Mouse (Mus musculus) neural tube, embryonic 14.5 days (tissue): ENCODE results near the gene Yipf3. TPM values are rescaled to one million over a fixed set of nuclear protein-coding genes. Genes with fewer than 3 reads are reported as not detected.

Experiments
- ATAC-seq: fragments of 200-750 bp; cut with Nextera tagmentation; 2 replicates; pipeline ENCODE4 v1.8.0; 2017; ENCODE audit warnings: low read depth, mild to moderate bottlenecking, moderate TSS enrichment, moderate library complexity
- H3K27ac ChIP-seq: fragments of 300-500 bp; sonication (generic); 2 replicates; pipeline ENCODE4 v1.5.1; 2014; ENCODE audit warnings: low read depth, mild to moderate bottlenecking, control low read depth, low read length, moderate library complexity, mixed read lengths
- H3K27me3 ChIP-seq: fragments of 300-500 bp; sonication (generic); 2 replicates; pipeline ENCODE4 v1.6.1; 2014; ENCODE audit warnings: low read length; ENCODE audit not compliant: control insufficient read depth, insufficient read depth
- H3K36me3 ChIP-seq: fragments of 300-500 bp; sonication (generic); 2 replicates; pipeline ENCODE4 v1.6.1; 2014; ENCODE audit warnings: low read length, mixed read lengths; ENCODE audit not compliant: control insufficient read depth, insufficient read depth
- H3K4me1 ChIP-seq: fragments of 300-500 bp; sonication (generic); 2 replicates; pipeline ENCODE4 v1.6.1; 2014; ENCODE audit warnings: low read length; ENCODE audit not compliant: control insufficient read depth, insufficient read depth
- H3K4me2 ChIP-seq: fragments of 300-500 bp; sonication (generic); 2 replicates; pipeline ENCODE4 v1.6.1; 2014; ENCODE audit warnings: mild to moderate bottlenecking, low read depth, low read length, control low read depth
- H3K4me3 ChIP-seq: fragments of 300-500 bp; sonication (generic); 2 replicates; pipeline ENCODE4 v1.5.1; 2014; ENCODE audit warnings: low read depth, low read length, control low read depth, mixed read lengths
- H3K9ac ChIP-seq: fragments of 300-500 bp; sonication (generic); replicated peaks from 2 replicates; pipeline ENCODE4 v1.6.1; 2014; ENCODE audit warnings: low read depth, mild to moderate bottlenecking, control low read depth, low read length, mixed read lengths
- H3K9me3 ChIP-seq: fragments of 300-500 bp; sonication (generic); 2 replicates; pipeline ENCODE4 v1.6.1; 2016; ENCODE audit warnings: low read length; ENCODE audit not compliant: control insufficient read depth
- WGBS: fragments of 180-500 bp; shearing (Covaris S2); extraction: QIAGEN DNeasy Blood & Tissue Kit; methylation state at CpG from one replicate; pipeline ENCODE4 v1.1.7; 2014; 5-methylcytosine and 5-hydroxymethylcytosine counted together
- polyA plus RNA-seq: library from polyadenylated mRNA; unstranded; fragments of >200 nt; fragmentation: Nextera tagmentation; extraction: Ambion mirVana; gene quantifications from 2 replicates; pipeline ENCODE4 v1.2.1, GENCODE M21; 2014

The Yipf3 gene
- polyA plus RNA-seq, 1 experiment from 2014 or later, result 91.5 TPM

DNA sequence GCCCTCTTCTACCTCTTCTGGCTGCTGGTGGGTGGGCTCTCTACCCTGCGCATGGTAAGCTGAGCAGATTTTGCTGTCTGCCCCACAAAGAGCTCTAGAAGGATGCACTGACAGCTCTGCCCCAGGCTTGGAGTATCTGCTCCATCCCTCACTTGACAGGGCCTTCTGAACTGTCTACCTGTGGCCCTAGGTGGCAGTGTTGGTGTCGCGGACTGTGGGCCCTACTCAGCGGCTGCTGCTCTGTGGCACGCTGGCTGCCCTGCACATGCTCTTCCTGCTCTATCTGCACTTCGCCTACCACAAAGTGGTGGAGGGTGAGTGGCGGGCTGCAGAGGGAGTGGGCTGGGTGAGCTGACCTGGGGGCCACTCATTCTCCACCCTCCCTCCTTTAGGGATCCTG, 3.3 kb downstream of the Yipf3 start:
- Histone ChIP-seq H3K36me3 (peaks cover 15% of the 10 kb centered on the region; the same call in 1 of the 2 replicates), H3K4me2 (no peak overlapping the region), H3K27ac (no peak overlapping the region), H3K9ac (no peak overlapping the region), H3K4me1 (peaks cover 31% of the 10 kb centered on the region), H3K9me3 (no peaks in the 10 kb centered on the region), H3K4me3 (no peak overlapping the region), H3K27me3 (no peaks in the 10 kb centered on the region)
- ATAC-seq, result no peak
- 83% methylated on average over 7 of the region's 7 CpGs for WGBS

DNA sequence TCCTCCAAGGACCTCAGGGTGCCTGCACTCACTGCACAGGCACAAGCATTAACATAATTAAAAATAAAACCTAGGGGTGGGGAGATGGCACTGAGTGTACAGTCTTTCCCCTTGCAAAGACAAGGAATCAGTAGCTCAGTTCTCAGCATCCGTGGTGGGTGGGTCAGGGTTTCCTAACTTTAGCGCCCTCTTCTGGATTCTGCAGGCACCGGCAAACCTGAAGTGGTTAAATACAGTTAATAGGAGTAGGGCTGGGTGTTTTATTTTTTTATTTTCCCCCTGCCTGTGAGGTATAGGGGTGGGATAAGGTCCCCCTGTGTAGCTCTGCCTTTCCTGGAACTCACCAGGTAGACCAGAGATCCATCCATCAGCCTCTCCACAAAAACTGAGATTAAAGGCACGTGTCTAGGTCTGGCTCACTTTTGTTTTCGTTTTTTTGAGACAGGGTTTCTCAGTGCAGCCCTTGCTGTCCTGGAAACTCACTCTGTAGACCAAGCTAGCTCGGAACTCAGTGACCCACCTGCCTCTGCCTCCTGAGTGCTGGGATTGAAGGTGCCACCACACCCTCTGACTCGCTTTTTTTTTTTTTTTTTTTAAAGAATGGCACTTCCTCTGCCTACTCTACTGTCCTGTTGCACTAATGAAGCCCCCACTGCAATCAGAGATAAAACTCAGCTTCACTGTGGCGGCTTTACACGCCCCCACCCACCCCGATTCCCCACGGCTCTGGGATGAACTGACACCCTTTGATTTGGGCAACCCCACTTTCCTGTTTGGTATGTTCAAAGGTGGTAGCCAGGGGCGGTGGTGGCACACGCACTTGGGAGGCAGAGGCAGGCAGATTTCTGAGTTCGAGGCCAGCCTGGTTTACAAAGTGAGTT, 4.9 kb downstream of the Yipf3 start:
- WGBS, result 61% methylated on average over 14 of the region's 14 CpGs
- Histone ChIP-seq H3K4me2 (peak overlapping the region; percentile 70; the same call in 1 of the 2 replicates), H3K9ac (0 out of 2 replicates have a peak overlapping the region, but pooled peaks have one; percentile 82)

DNA sequence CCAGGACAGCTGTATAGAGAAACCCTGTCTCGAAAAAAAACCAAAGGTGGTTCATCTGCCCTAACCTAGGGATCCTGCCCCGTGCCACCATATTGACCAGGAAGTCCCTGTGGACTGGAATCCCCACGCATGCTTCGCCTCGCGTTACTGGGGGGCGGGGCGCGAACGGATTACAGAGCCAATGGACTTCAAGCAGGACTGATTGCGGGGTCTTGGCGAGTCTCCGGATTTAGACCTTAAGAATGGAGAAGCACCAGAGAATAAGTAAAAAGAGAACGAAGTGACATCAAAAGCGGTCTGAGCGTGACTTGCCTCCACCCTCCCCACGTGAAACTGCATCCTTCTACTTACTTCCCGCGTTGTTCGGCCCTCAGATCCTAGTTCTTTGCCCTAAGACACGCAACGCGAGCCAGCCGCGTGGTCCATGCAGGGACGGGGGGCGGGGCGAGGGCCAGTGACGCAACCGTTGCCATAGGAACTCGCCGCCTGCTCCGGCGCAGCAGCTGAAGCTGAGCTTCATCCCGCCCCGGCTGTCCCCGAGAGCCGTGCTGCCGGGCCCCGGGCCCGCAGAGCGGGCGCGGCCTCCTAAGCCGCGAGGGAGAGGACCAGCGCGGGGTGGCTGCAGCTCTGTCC, 5.7 kb downstream of the Yipf3 start, which contains the start of gene Lrrc73:
TSS of gene Lrrc73 (plus strand) at position 80 of the 633 bp plus-strand sequence.
- ATAC-seq, result peak; percentile 92
- Histone ChIP-seq H3K9ac (peak within 1 kb of the TSS; percentile 82), H3K4me1 (peaks cover 23% of the 10 kb centered on the region), H3K4me2 (peak within 1 kb of the TSS; percentile 70), H3K27ac (peak within 1 kb of the TSS; percentile 72), H3K27me3 (no peaks in the 10 kb centered on the region), H3K9me3 (no peaks in the 10 kb centered on the region), H3K4me3 (peak within 1 kb of the TSS; percentile 82), H3K36me3 (peaks cover 20% of the 10 kb centered on the region; the same call in 1 of the 2 replicates)
- 2% methylated on average over 40 of the region's 48 CpGs for WGBS

More for the DNA sequence above, 4.9 kb downstream of the Yipf3 start:
- Histone ChIP-seq H3K4me1 (peaks cover 24% of the 10 kb centered on the region), H3K9me3 (no peaks in the 10 kb centered on the region), H3K36me3 (peaks cover 15% of the 10 kb centered on the region; the same call in 1 of the 2 replicates), H3K27ac (no peak overlapping the region), H3K4me3 (peak overlapping the region; percentile 82; the same call in 1 of the 2 replicates), H3K27me3 (no peaks in the 10 kb centered on the region)
- no peak for ATAC-seq

DNA sequence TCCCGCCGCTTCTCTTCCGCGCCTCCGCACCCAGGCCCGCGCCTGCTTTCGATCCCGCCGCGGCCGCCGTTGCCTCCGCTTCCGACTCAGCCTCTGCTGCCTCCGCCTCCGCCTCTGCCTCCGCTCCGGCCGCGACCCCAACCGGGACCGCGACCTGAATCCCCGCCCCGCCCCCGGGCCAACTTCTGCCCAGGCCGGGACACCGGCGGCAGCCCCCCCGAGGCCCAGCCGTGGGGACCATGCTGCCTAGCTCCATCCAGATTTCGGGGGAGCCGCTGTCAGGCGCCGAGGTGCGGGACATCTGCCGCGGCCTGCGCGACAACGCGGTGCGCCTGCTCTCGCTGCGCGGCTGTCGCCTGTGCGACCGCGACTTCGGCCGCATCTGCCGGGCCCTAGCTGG, 6.2 kb downstream of the Yipf3 start:
- under 1% methylated on average over 45 of the region's 54 CpGs for WGBS
- Histone ChIP-seq H3K4me3 (peak overlapping the region; percentile 82), H3K4me1 (peaks cover 18% of the 10 kb centered on the region; the same call in 1 of the 2 replicates), H3K9me3 (no peaks in the 10 kb centered on the region), H3K9ac (peak overlapping the region; percentile 82), H3K36me3 (peaks cover 21% of the 10 kb centered on the region), H3K27me3 (no peaks in the 10 kb centered on the region), H3K27ac (peak overlapping the region; percentile 72), H3K4me2 (peak overlapping the region; percentile 70)
- ATAC-seq, result peak; percentile 55

DNA sequence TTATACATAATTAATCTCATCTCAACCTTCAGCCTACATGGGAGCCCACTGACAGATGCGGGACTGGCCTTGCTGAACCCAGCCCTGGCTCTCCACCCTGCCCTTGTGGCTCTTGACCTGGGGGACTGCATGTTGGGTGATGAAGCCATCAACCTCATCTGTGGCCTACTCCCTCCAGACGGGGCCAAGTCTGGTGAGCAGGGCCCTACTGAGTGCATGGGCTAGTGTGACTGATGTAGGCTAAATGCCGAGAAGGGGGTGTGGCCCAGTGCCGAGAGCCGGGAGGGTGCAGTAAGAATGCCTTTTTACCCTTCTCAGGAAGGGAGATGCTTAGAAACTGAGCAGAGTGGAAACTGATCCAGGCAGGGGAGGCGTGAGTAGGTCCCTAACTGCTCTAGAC, 7.3 kb downstream of the Yipf3 start:
- Histone ChIP-seq H3K9ac (no peak overlapping the region; the same call in 1 of the 2 replicates), H3K27ac (no peak overlapping the region), H3K27me3 (no peaks in the 10 kb centered on the region), H3K4me2 (peak overlapping the region; percentile 70), H3K9me3 (no peaks in the 10 kb centered on the region), H3K4me3 (peak overlapping the region; percentile 82; the same call in 1 of the 2 replicates), H3K36me3 (peaks cover 24% of the 10 kb centered on the region), H3K4me1 (peaks cover 15% of the 10 kb centered on the region; the same call in 1 of the 2 replicates)
- 32% methylated on average over 6 of the region's 6 CpGs for WGBS
- no peak for ATAC-seq

DNA sequence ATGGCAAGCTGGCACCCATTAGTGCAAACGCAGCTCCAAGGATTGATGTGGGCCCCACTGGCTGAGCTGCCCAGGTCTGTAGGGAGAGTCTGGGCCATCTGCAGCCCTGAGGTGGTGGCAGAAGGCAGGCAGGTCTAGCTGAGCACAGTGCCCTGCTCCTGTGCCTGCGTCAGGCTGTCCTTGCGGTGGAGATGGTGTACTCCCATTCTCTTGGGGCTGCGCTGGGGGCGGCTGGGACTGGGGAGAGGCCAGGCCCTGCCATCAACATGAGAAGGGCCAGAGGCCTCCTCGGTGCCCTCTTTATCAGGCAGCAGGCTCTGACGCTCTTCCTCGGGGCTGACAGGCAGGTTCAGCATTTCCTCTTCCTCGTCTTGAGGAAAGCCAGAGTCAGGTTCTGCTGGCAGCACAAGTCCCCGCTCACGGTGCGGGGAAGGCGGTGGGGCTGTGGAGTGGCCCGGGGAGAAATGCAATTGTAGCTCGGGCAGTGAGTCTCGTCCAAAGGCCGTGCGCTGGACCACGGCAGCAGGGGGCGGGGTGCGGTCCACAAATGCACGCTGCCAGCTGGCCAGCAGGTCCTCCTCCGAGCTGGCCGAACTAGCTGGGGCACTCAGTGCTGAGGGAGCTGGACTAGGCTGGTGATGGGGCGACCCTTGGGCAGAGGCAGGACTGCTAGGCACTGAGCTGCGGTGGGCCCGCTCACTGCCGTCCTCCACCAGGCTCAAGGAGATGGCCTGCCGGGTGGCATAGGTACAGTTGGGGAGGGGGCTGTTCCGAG, 10.6 kb downstream of the Yipf3 start:
- Histone ChIP-seq H3K4me1 (peaks cover 10% of the 10 kb centered on the region; the same call in 1 of the 2 replicates), H3K9ac (no peak overlapping the region), H3K27me3 (no peaks in the 10 kb centered on the region), H3K27ac (no peak overlapping the region), H3K36me3 (peaks cover 31% of the 10 kb centered on the region), H3K9me3 (no peaks in the 10 kb centered on the region), H3K4me2 (no peak overlapping the region), H3K4me3 (no peak overlapping the region)
- no peak for ATAC-seq
- 87% methylated on average over 30 of the region's 30 CpGs for WGBS

DNA sequence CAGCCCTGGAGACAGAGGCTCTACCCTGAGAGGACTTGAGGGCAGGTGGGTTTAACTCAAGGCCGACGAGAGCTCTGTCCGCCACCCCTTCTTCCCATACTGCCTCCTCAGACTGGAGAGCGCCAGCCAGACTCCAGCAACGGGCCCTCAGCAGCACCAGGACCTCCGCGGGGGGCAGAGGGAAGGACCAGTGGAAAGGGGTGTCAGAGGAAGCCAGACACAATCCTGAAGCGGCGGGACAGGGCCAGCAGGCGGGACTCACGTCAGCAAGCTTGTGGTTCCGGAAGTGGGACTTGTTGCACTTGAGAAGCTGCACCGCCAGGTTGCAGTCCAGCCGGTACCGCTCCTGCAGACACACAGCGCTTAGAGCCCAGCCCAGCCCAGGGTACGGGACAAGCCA, 11.8 kb downstream of the Yipf3 start:
- peaks cover 8% of the 10 kb centered on the region; the same call in 1 of the 2 replicates for H3K4me1 ChIP-seq
- WGBS, result 92% methylated on average over 17 of the region's 17 CpGs
- H3K9me3 ChIP-seq, result no peaks in the 10 kb centered on the region
- no peak overlapping the region for H3K27ac ChIP-seq
- H3K4me2 ChIP-seq, result no peak overlapping the region
- peaks cover 33% of the 10 kb centered on the region for H3K36me3 ChIP-seq
- H3K4me3 ChIP-seq, result no peak overlapping the region
- H3K9ac ChIP-seq, result no peak overlapping the region
- ATAC-seq, result no peak
- H3K27me3 ChIP-seq, result no peaks in the 10 kb centered on the region

DNA sequence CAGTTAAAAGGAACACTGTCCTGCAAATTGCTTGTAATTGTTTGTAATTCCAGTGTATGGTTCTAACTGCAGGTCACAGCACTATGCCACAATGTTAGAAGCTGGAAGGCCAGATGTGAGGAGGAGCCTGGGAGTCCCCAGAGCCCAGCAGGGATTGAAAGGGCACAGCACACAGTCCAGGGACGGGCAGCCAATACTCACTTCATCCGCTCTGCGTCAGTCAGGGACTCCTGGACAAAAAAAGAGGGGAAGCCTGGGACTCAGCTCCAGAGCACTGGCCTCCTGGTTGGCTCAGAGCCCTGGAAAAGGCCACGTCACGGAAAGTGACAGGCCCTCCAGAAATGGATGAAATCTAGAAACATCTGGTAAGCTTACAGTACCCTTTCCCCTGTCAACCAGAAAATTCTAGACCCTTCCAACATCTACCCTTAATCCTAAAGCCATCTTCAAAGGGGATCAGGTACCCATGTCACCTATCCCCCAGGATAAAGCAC, 14.4 kb downstream of the Yipf3 start:
- H3K36me3 ChIP-seq, result peaks cover 36% of the 10 kb centered on the region
- no peak overlapping the region for H3K4me2 ChIP-seq
- H3K27ac ChIP-seq, result no peak overlapping the region
- H3K9ac ChIP-seq, result no peak overlapping the region
- no peaks in the 10 kb centered on the region for H3K27me3 ChIP-seq
- no peaks in the 10 kb centered on the region for H3K4me1 ChIP-seq
- H3K4me3 ChIP-seq, result no peak overlapping the region
- no peak for ATAC-seq
- WGBS, result 99% methylated on average over 5 of the region's 5 CpGs
- no peaks in the 10 kb centered on the region for H3K9me3 ChIP-seq
